Mouse (Mus musculus): ENCODE measurements at regions not wholly inside any gene's neighbourhood (a gene's known extent, or its start where the extent isn't known, plus 50 kb on each side); places are given as distances from the start of the nearest gene placed in this dataset.

- peak; percentile 74 for DNase-seq (ENCODE audit: low read depth, low spot score)
- Histone ChIP-seq H3K36me3 (ENCODE audit: control insufficient read depth, insufficient read depth, low read length, poor library complexity, severe bottlenecking) (no peaks in the 10 kb centered on the region), H3K27me3 (ENCODE audit: control insufficient read depth, insufficient read depth, low read length, poor library complexity, severe bottlenecking) (no peaks in the 10 kb centered on the region)
Observed at GRCm38 (mm10) chr1:60823006-60823665, 63.7 kb upstream of the Ctla4 start.

- Histone ChIP-seq H3K36me3 (ENCODE audit: control insufficient read depth, insufficient read depth, low read length, poor library complexity, severe bottlenecking) (no peaks in the 10 kb centered on the region), H3K27me3 (ENCODE audit: control insufficient read depth, insufficient read depth, low read length, poor library complexity, severe bottlenecking) (no peaks in the 10 kb centered on the region)
- no peak for DNase-seq (ENCODE audit: low read depth, low spot score)
Observed at GRCm38 (mm10) chr1:60824218-60825125, 62.3 kb upstream of the Ctla4 start.

GRCm38 (mm10) chr1:60825256-60826186 is 61.3 kb upstream of the Ctla4 start:
- DNase-seq (ENCODE audit: low read depth, low spot score), result no peak
- H3K36me3 ChIP-seq (ENCODE audit: control insufficient read depth, insufficient read depth, low read length, poor library complexity, severe bottlenecking), result no peaks in the 10 kb centered on the region
- H3K27me3 ChIP-seq (ENCODE audit: control insufficient read depth, insufficient read depth, low read length, poor library complexity, severe bottlenecking), result no peaks in the 10 kb centered on the region

- no peaks in the 10 kb centered on the region for H3K27me3 ChIP-seq (ENCODE audit: control insufficient read depth, insufficient read depth, low read length, poor library complexity, severe bottlenecking)
- no peak for DNase-seq (ENCODE audit: low read depth, low spot score)
Observed at GRCm38 (mm10) chr1:60826981-60827380, 59.8 kb upstream of the Ctla4 start.

DNA sequence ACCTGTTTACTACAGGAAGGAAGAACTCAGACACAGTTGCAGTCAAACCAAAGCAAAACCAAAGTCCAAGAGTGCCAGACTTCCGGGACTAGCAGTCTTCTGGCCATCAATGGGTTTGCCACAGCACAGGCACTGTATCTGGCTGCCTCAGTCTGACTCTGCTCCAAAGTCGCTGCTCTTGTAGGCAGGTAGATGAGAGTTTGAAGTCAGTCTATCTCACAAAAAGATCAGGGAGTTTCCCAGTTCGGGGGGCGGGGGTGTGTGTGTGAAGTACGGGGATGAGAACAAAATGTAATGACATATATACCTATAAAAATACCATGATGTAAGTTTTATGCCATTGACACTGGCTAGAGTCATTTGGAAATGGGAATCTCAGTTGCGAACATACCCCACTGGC is 58.6 kb upstream of the Ctla4 start:
- no peaks in the 10 kb centered on the region for H3K36me3 ChIP-seq (ENCODE audit: control insufficient read depth, insufficient read depth, low read length, poor library complexity, severe bottlenecking)
- no peaks in the 10 kb centered on the region for H3K27me3 ChIP-seq (ENCODE audit: control insufficient read depth, insufficient read depth, low read length, poor library complexity, severe bottlenecking)
- no peak for DNase-seq (ENCODE audit: low read depth, low spot score)

More at GRCm38 (mm10) chr1:60826981-60827380, 59.8 kb upstream of the Ctla4 start:
- H3K36me3 ChIP-seq (ENCODE audit: control insufficient read depth, insufficient read depth, low read length, poor library complexity, severe bottlenecking), result no peaks in the 10 kb centered on the region

DNA sequence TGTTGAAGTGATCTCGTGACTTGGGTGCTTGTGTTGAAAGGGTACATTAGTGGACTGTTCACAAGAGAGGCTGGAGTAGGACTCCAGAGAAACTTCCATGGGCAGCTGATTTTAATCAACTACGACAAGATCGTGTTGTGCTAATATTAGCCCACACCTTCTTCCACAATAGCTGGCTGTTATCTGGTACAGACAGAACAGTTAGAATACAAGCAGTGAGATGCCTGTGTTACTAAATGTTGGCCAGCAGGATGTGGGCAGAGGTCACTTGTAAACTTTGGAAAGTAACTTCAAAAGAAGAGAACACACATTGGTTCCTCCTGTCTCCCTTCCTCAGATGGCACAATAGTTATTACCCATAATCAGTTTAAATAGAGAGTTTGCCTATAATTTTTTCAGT is 57.0 kb upstream of the Ctla4 start:
- H3K27me3 ChIP-seq (ENCODE audit: control insufficient read depth, insufficient read depth, low read length, poor library complexity, severe bottlenecking), result no peaks in the 10 kb centered on the region
- no peaks in the 10 kb centered on the region for H3K36me3 ChIP-seq (ENCODE audit: control insufficient read depth, insufficient read depth, low read length, poor library complexity, severe bottlenecking)
- no peak for DNase-seq (ENCODE audit: low read depth, low spot score)

DNA sequence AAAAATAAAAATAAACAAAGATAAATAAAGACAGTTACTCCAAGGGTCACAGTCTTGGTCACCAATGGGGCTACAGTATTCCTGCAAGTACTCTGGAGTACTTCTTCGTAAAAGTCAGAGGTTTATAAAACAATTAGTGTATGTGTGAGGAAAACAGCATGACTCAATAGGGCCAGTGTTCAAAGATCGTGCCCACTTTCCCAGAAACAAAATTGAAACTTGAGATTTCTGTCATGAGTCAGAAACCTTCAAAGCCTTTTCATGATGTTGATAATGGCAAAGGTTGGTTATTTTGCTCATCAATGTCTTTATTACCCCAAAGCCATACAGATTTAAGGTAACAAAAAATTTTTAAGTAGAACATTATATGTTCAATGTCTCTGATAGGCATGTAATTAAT is 53.1 kb upstream of the Ctla4 start:
- DNase-seq (ENCODE audit: low read depth, low spot score), result no peak
- no peaks in the 10 kb centered on the region for H3K36me3 ChIP-seq (ENCODE audit: control insufficient read depth, insufficient read depth, low read length, poor library complexity, severe bottlenecking)

More for the DNA sequence above, 53.1 kb upstream of the Ctla4 start:
- no peaks in the 10 kb centered on the region for H3K27me3 ChIP-seq (ENCODE audit: control insufficient read depth, insufficient read depth, low read length, poor library complexity, severe bottlenecking)

Measured in splenic B cell, adult 2 months (primary cell).